Mouse (Mus musculus): ENCODE measurements around the gene D430041D05Rik. TPM values are rescaled to one million over a fixed set of nuclear protein-coding genes. Genes with fewer than 3 reads are reported as not detected.
"Not testable (repeated sequence)": the region's sequence is repeated elsewhere in the genome, so short reads cannot be mapped to it uniquely, and the experiment has no call there.

D430041D05Rik gene
- total RNA-seq, 1 experiment from 2014 or later, result not detected

- ATAC-seq (replicated peaks; ENCODE audit: insufficient number of reproducible peaks, low FRiP score, low TSS enrichment, poor library complexity, severe bottlenecking), result not testable (repeated sequence)
Measured at GRCm38 (mm10) chr2:104113563-104113962, 297.2 kb downstream of the D430041D05Rik start.

- not testable (repeated sequence) for ATAC-seq (replicated peaks; ENCODE audit: insufficient number of reproducible peaks, low FRiP score, low TSS enrichment, poor library complexity, severe bottlenecking)
Measured at GRCm38 (mm10) chr2:104111170-104111797, 299.5 kb downstream of the D430041D05Rik start.

- ATAC-seq (replicated peaks; ENCODE audit: insufficient number of reproducible peaks, low FRiP score, low TSS enrichment, poor library complexity, severe bottlenecking), result no peak
Measured at GRCm38 (mm10) chr2:104110031-104110430, 300.8 kb downstream of the D430041D05Rik start.

- no peak for ATAC-seq (replicated peaks; ENCODE audit: insufficient number of reproducible peaks, low FRiP score, low TSS enrichment, poor library complexity, severe bottlenecking)
Measured at GRCm38 (mm10) chr2:104109528-104109927, 301.3 kb downstream of the D430041D05Rik start.

GRCm38 (mm10) chr2:104109021-104109420 is 301.8 kb downstream of the D430041D05Rik start:
- not testable (repeated sequence) for ATAC-seq (replicated peaks; ENCODE audit: insufficient number of reproducible peaks, low FRiP score, low TSS enrichment, poor library complexity, severe bottlenecking)

- ATAC-seq (replicated peaks; ENCODE audit: insufficient number of reproducible peaks, low FRiP score, low TSS enrichment, poor library complexity, severe bottlenecking), result no peak
Measured at GRCm38 (mm10) chr2:104104800-104105199, 306.0 kb downstream of the D430041D05Rik start.

- ATAC-seq (replicated peaks; ENCODE audit: insufficient number of reproducible peaks, low FRiP score, low TSS enrichment, poor library complexity, severe bottlenecking), result no peak
Measured at GRCm38 (mm10) chr2:104099946-104100345, 310.9 kb downstream of the D430041D05Rik start.

GRCm38 (mm10) chr2:104099231-104099585 is 311.6 kb downstream of the D430041D05Rik start:
- no peak for ATAC-seq (replicated peaks; ENCODE audit: insufficient number of reproducible peaks, low FRiP score, low TSS enrichment, poor library complexity, severe bottlenecking)

- ATAC-seq (replicated peaks; ENCODE audit: insufficient number of reproducible peaks, low FRiP score, low TSS enrichment, poor library complexity, severe bottlenecking), result no peak
Measured at GRCm38 (mm10) chr2:104098529-104099230, 312.1 kb downstream of the D430041D05Rik start.

GRCm38 (mm10) chr2:104097396-104097795 is 313.4 kb downstream of the D430041D05Rik start:
- ATAC-seq (replicated peaks; ENCODE audit: insufficient number of reproducible peaks, low FRiP score, low TSS enrichment, poor library complexity, severe bottlenecking), result not testable (repeated sequence)

- ATAC-seq (replicated peaks; ENCODE audit: insufficient number of reproducible peaks, low FRiP score, low TSS enrichment, poor library complexity, severe bottlenecking), result not testable (repeated sequence)
Measured at GRCm38 (mm10) chr2:104096796-104097195, 314.0 kb downstream of the D430041D05Rik start.

GRCm38 (mm10) chr2:104096256-104096655 is 314.6 kb downstream of the D430041D05Rik start:
- ATAC-seq (replicated peaks; ENCODE audit: insufficient number of reproducible peaks, low FRiP score, low TSS enrichment, poor library complexity, severe bottlenecking), result no peak

- ATAC-seq (replicated peaks; ENCODE audit: insufficient number of reproducible peaks, low FRiP score, low TSS enrichment, poor library complexity, severe bottlenecking), result no peak
Measured at GRCm38 (mm10) chr2:104095741-104096213, 315.0 kb downstream of the D430041D05Rik start, which contains the start of gene Cd59a. Cd59a (plus strand) TSS chr2:104095801.

- ATAC-seq (replicated peaks; ENCODE audit: insufficient number of reproducible peaks, low FRiP score, low TSS enrichment, poor library complexity, severe bottlenecking), result no peak
Measured at GRCm38 (mm10) chr2:104093305-104093704, 317.5 kb downstream of the D430041D05Rik start.

Other genes with a start within 250 kb of the D430041D05Rik start
- 48.7 to 59.8 TPM (median 57.8 TPM) in 3 replicates for gene Hipk3, start 83.4 kb upstream of the D430041D05Rik start, total RNA-seq (2017)
- gene Cstf3, start 179.5 kb upstream of the D430041D05Rik start, total RNA-seq (2017), result 12.8 to 25.9 TPM (median 25.3 TPM) in 3 replicates